Comparison of ENCODE assay signal across 28 mouse cellular contexts in the genomic region with DNA sequence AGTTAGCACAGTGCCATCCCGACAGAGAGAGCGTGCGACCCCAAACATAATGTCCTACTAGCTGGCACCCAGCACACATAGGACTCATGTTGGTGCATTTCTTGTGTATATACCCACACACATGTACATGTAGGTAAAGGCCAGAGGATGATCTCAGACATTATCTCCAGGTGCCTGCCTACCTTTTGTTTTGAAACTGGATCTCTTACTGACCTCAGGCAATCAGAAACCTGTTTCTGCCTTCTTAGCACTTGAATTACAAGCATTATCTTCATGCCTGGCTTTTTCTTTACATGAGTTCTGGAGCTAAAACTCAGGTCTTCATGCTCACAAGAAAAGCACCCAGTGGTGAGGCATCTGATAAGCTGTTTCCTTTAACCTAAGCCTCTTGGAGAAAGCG. TPM values are rescaled to one million over a fixed set of nuclear protein-coding genes. Genes with fewer than 3 reads are reported as not detected.
DNase-seq lines count a peak whose midpoint lies in the region; ATAC-seq and TF ChIP-seq lines count a peak whose summit lies in the region.
"Had no signal": no experiment of that assay in that cellular context is flagged by ENCODE, and none has a peak within 500 bp of the region (broad histone marks: within the 10 kb centered on the region; RNA-seq: fewer than 3 reads in every experiment).

No protein-coding gene starts in this region.

- H3K9ac ChIP-seq in heart, embryonic 12.5 days = no peak overlapping the region
- H3K9ac ChIP-seq: embryonic facial prominence, embryonic 13.5 days; embryonic facial prominence, embryonic 15.5 days; forebrain, embryonic 13.5 days; forebrain, embryonic 15.5 days; forebrain, postnatal 0 days had no signal

- no peak overlapping the region for H3K4me3 ChIP-seq in heart, embryonic 12.5 days
- no peak overlapping the region for H3K4me3 ChIP-seq in bone marrow macrophage, adult 2 months (ENCODE audit: insufficient read depth, low read length)
- H3K4me3 ChIP-seq: embryonic facial prominence, embryonic 13.5 days; embryonic facial prominence, embryonic 15.5 days; erythroblast, embryonic 14.5 days; forebrain, embryonic 13.5 days; forebrain, embryonic 15.5 days had no signal

- H3K36me3 ChIP-seq in heart, embryonic 12.5 days = peaks cover 56% of the 10 kb centered on the region

- 91% methylated on average over 4 of the region's 4 CpGs for WGBS in heart, embryonic 12.5 days

- no peak overlapping the region for H3K4me2 ChIP-seq in heart, embryonic 12.5 days
- H3K4me2 ChIP-seq: embryonic facial prominence, embryonic 13.5 days; embryonic facial prominence, embryonic 15.5 days; forebrain, embryonic 13.5 days; forebrain, embryonic 15.5 days had no signal

- TF ChIP-seq CTCF in bone marrow macrophage, adult 2 months (IDR thresholded peaks at IDR 0.05; ENCODE audit: low read depth, low read length) = no peak

- TF ChIP-seq POLR2A in bone marrow macrophage, adult 2 months (IDR thresholded peaks at IDR 0.05; ENCODE audit: borderline replicate concordance, low read depth, low read length) = no peak

- no peaks in the 10 kb centered on the region for H3K27me3 ChIP-seq in heart, embryonic 12.5 days (replicated peaks)
- H3K27me3 ChIP-seq: CH12.LX; embryonic facial prominence, embryonic 13.5 days; embryonic facial prominence, embryonic 15.5 days; forebrain, embryonic 13.5 days; forebrain, embryonic 15.5 days; Patski had no signal

- peak; percentile 4 for DNase-seq in heart, postnatal 4 days
- DNase-seq in gonadal fat pad, adult 2 months (ENCODE audit: low read depth) = peak; percentile 83
- DNase-seq in gastrocnemius, postnatal 4 days (ENCODE audit: low spot score in 2 of 2) = no peak
- no peak for DNase-seq in adrenal gland, adult 18-20 months (ENCODE audit: low spot score in 2 of 2)
- DNase-seq: adrenal gland, adult 2 months; adrenal gland, postnatal 10 days; adrenal gland, postnatal 25 days; B cell, adult 2 months; cerebellum, adult 11 months; cerebellum, adult 18-20 months; cerebellum, adult 8-10 months; cerebellum, adult 9-11 months; cerebellum, postnatal 14 days; cerebellum, postnatal 36 days; embryo, embryonic 11 days; forebrain, postnatal 0 days had no signal

- ATAC-seq in heart, embryonic 12.5 days (ENCODE audit: insufficient number of reproducible peaks, low FRiP score) = no peak
- ATAC-seq: activated CD4-positive, CD25-positive, alpha-beta regulatory T cell, adult 4 months; CD4-positive, CD25-positive, alpha-beta regulatory T cell, adult 4 months; forebrain, embryonic 13.5 days; forebrain, embryonic 15.5 days; forebrain, postnatal 0 days; Patski had no signal

- H3K27ac ChIP-seq in heart, embryonic 12.5 days (ENCODE audit: poor library complexity, severe bottlenecking) = no peak overlapping the region
- H3K27ac ChIP-seq in bone marrow macrophage, adult 2 months (ENCODE audit: insufficient read depth, low read depth, low read length) = peak overlapping the region; percentile 80
- H3K27ac ChIP-seq: embryonic facial prominence, embryonic 13.5 days; embryonic facial prominence, embryonic 15.5 days; forebrain, embryonic 13.5 days; forebrain, embryonic 15.5 days had no signal

- peaks cover 7% of the 10 kb centered on the region; the same call in 1 of the 2 replicates for H3K4me1 ChIP-seq in heart, embryonic 12.5 days (replicated peaks)
- peaks cover 58% of the 10 kb centered on the region for H3K4me1 ChIP-seq in bone marrow macrophage, adult 2 months (ENCODE audit: control insufficient read depth, insufficient read depth, low read length)
- H3K4me1 ChIP-seq: embryonic facial prominence, embryonic 13.5 days; embryonic facial prominence, embryonic 15.5 days; forebrain, embryonic 13.5 days; forebrain, embryonic 15.5 days had no signal

- no peaks in the 10 kb centered on the region for H3K9me3 ChIP-seq in heart, embryonic 12.5 days (replicated peaks)
- H3K9me3 ChIP-seq: embryonic facial prominence, embryonic 13.5 days; embryonic facial prominence, embryonic 15.5 days; forebrain, embryonic 13.5 days; forebrain, embryonic 15.5 days; G1E had no signal

RNA-seq across cellular contexts. Expression of gene Pygb, which starts 49.4 kb away (rescaled TPM):
- 100 to 1,000 TPM; 344 to 352 TPM for total RNA-seq in heart, postnatal 4 days (2021)
- 212 and 213 TPM in 2 replicates for polyA plus RNA-seq in heart, embryonic 12.5 days (2016; fragmentation: Nextera tagmentation; extraction: Ambion mirVana)
- 24.3 and 33.9 TPM in 2 replicates for polyA plus RNA-seq in bone marrow macrophage, adult 2 months (2012; ENCODE audit: insufficient read depth, insufficient read length, missing spikeins)
- polyA plus RNA-seq in gonadal fat pad, adult 2 months (2012; rRNA removed) = 110 and 124 TPM in 2 replicates
- total RNA-seq in gastrocnemius, postnatal 4 days (2021) = 10 to 100 TPM; 32.0 to 34.0 TPM
- 10 to 100 TPM; 41.3 to 50.3 TPM for total RNA-seq in adrenal gland, adult 18-20 months (2021)

Comparison
In these comparisons a context has a peak if more than half of its experiments do, and no peak if none do; other contexts are left out.
1. DNase-seq: peak in heart, postnatal 4 days (single experiment) and gonadal fat pad, adult 2 months (single experiment); none in gastrocnemius, postnatal 4 days (0 of 2) and adrenal gland, adult 18-20 months (0 of 2).
2. RNA of gene Pygb, which starts 49.4 kb away (total RNA-seq): 344 to 352 TPM in heart, postnatal 4 days; 41.3 to 50.3 TPM in adrenal gland, adult 18-20 months and 32.0 to 34.0 TPM in gastrocnemius, postnatal 4 days; every median in the first group is over 4 times any median in the second.